ENCODE assay signal across 26 mouse cellular contexts in the genomic region with DNA sequence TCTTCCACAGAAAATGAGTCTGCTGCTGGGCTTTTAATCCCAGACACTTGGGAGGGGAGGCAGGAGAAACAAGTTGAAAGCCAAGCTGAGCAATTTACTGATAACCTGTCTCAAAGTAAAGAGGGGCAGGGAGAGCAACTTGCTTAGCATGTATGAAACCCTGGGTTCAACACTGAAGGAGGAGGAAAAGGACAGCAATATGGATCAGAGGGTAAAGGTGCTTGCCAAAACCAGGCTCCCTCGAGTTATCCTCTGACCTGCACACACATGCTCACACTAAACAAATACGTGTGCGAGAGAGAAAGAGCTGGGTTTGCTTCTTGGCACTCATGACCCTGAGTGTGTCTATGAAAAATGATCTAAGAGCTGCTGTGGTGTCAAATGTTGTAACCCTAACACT.
"Had no signal": no experiment of that assay in that cellular context is flagged by ENCODE, and none has a peak within 500 bp of the region (broad histone marks: within the 10 kb centered on the region; RNA-seq: fewer than 3 reads in every experiment).

No protein-coding gene starts in this region.

- H3K27ac ChIP-seq: embryonic facial prominence, embryonic 10.5 days; embryonic facial prominence, embryonic 12.5 days; embryonic facial prominence, embryonic 13.5 days; embryonic facial prominence, embryonic 15.5 days; forebrain, embryonic 10.5 days; forebrain, embryonic 12.5 days; forebrain, embryonic 13.5 days; forebrain, embryonic 15.5 days; gastrocnemius, adult 2 months; heart, adult 2 months had no signal

- H3K9me3 ChIP-seq: embryonic facial prominence, embryonic 10.5 days; embryonic facial prominence, embryonic 12.5 days; embryonic facial prominence, embryonic 13.5 days; embryonic facial prominence, embryonic 15.5 days; forebrain, embryonic 10.5 days; forebrain, embryonic 12.5 days; forebrain, embryonic 13.5 days; forebrain, embryonic 15.5 days had no signal

- H3K4me3 ChIP-seq: embryonic facial prominence, embryonic 10.5 days; embryonic facial prominence, embryonic 12.5 days; embryonic facial prominence, embryonic 13.5 days; embryonic facial prominence, embryonic 15.5 days; erythroblast, embryonic 14.5 days; forebrain, embryonic 10.5 days; forebrain, embryonic 12.5 days; forebrain, embryonic 13.5 days; forebrain, embryonic 15.5 days; gastrocnemius, adult 2 months; heart, adult 2 months had no signal

- H3K27me3 ChIP-seq: embryonic facial prominence, embryonic 12.5 days; embryonic facial prominence, embryonic 13.5 days; embryonic facial prominence, embryonic 15.5 days; forebrain, embryonic 12.5 days; forebrain, embryonic 13.5 days; forebrain, embryonic 15.5 days had no signal

- DNase-seq: cerebellum, adult 2 months; cerebellum, adult 8-10 months; cerebellum, adult 9-10 months; cerebellum, adult 9-11 months; cerebellum, postnatal 10 days; cerebellum, postnatal 14 days; cerebellum, postnatal 25 days; cerebellum, postnatal 36 days; embryo, embryonic 11 days; forebrain, postnatal 0 days; gastrocnemius, adult 2 months; gastrocnemius, postnatal 10 days; gastrocnemius, postnatal 14 days; gastrocnemius, postnatal 25 days; gastrocnemius, postnatal 36 days; heart, adult 18-20 months; heart, adult 2 months had no signal
